Mouse (Mus musculus) heart, adult 9 months (tissue): Measurements from ENCODE around the gene Atrn.

Source experiments
- DNase-seq, 2 experiments: peaks; one replicate each; pipeline ENCODE4 v3.0.0; 2022; ENCODE audit warnings: low spot score in 2 of 2

The Atrn gene

GRCm38 (mm10) chr2:130905751-130906583 is at the start of gene Atrn, which contains the start of gene 4930402H24Rik:
Gene Atrn (plus strand): TSS chr2:130906495.
Gene 4930402H24Rik (minus strand): TSS chr2:130906406.
- peak; percentile 86 for DNase-seq

- no peak for DNase-seq
These were observed 44.2 kb upstream of the Atrn start for GRCm38 (mm10) chr2:130862091-130862490.

GRCm38 (mm10) chr2:130870916-130871315 is 35.4 kb upstream of the Atrn start:
- no peak for DNase-seq

GRCm38 (mm10) chr2:130877376-130877775 is 28.9 kb upstream of the Atrn start:
- DNase-seq, result no peak

GRCm38 (mm10) chr2:130886983-130887382 is 19.3 kb upstream of the Atrn start:
- DNase-seq, result no peak

- DNase-seq, result no peak
These were observed 18.8 kb upstream of the Atrn start for GRCm38 (mm10) chr2:130887456-130887855.

- no peak for DNase-seq
These were observed 9.4 kb upstream of the Atrn start for GRCm38 (mm10) chr2:130896944-130897343.

GRCm38 (mm10) chr2:130897856-130898255 is 8.4 kb upstream of the Atrn start:
- DNase-seq, result no peak

GRCm38 (mm10) chr2:130898783-130899182 is 7.5 kb upstream of the Atrn start:
- no peak for DNase-seq

- peak in 1 of 2 experiments; percentile 12 for DNase-seq
These were observed 455 bp downstream of the Atrn start for GRCm38 (mm10) chr2:130906584-130907315.

- DNase-seq, result no peak
These were observed 5.4 kb downstream of the Atrn start for GRCm38 (mm10) chr2:130911691-130912090.

GRCm38 (mm10) chr2:130914873-130915272 is 8.6 kb downstream of the Atrn start:
- DNase-seq, result no peak

- DNase-seq, result no peak
These were observed 10.3 kb downstream of the Atrn start for GRCm38 (mm10) chr2:130916521-130917147.

- no peak for DNase-seq
These were observed 11.4 kb downstream of the Atrn start for GRCm38 (mm10) chr2:130917686-130918085.

GRCm38 (mm10) chr2:130919062-130919593 is 12.8 kb downstream of the Atrn start:
- DNase-seq, result no peak

GRCm38 (mm10) chr2:130924950-130925349 is 18.7 kb downstream of the Atrn start:
- no peak for DNase-seq

GRCm38 (mm10) chr2:130928031-130928430 is 21.7 kb downstream of the Atrn start:
- no peak for DNase-seq

- DNase-seq, result no peak
These were observed 22.2 kb downstream of the Atrn start for GRCm38 (mm10) chr2:130928530-130928929.

GRCm38 (mm10) chr2:130929994-130930393 is 23.7 kb downstream of the Atrn start:
- no peak for DNase-seq

- no peak for DNase-seq
These were observed 26.6 kb downstream of the Atrn start for GRCm38 (mm10) chr2:130932865-130933264.

- DNase-seq, result peak in 1 of 2 experiments; percentile 4
These were observed 43.5 kb downstream of the Atrn start for GRCm38 (mm10) chr2:130949781-130950180.

GRCm38 (mm10) chr2:130950548-130950947 is 44.3 kb downstream of the Atrn start:
- peak; percentile 54 to 81 for DNase-seq
